Mouse (Mus musculus) fat pad, adult 2 months (tissue): Measurements from ENCODE around the gene Skil.
"Not testable (repeated sequence)": the region's sequence is repeated elsewhere in the genome, so short reads cannot be mapped to it uniquely, and the experiment has no call there.

ENCODE experiments used
- DNase-seq: peaks from one replicate; pipeline ENCODE4 v3.0.0-alpha.2; 2011; ENCODE audit warnings: low read depth, low spot score; ENCODE audit errors: extremely low read depth

Gene Skil

GRCm38 (mm10) chr3:31126848-31127247 is 32.0 kb downstream of the Skil start:
- DNase-seq = no peak

GRCm38 (mm10) chr3:31129766-31130165 is 34.9 kb downstream of the Skil start:
- no peak for DNase-seq

- no peak for DNase-seq
Observed at GRCm38 (mm10) chr3:31133664-31134063, 38.8 kb downstream of the Skil start.

- no peak for DNase-seq
Observed at GRCm38 (mm10) chr3:31134246-31134645, 39.4 kb downstream of the Skil start.

- no peak for DNase-seq
Observed at GRCm38 (mm10) chr3:31134696-31135095, 39.8 kb downstream of the Skil start.

- DNase-seq = not testable (repeated sequence)
Observed at GRCm38 (mm10) chr3:31136591-31136990, 41.7 kb downstream of the Skil start.

GRCm38 (mm10) chr3:31138454-31139424 is 43.9 kb downstream of the Skil start:
- DNase-seq = no peak

GRCm38 (mm10) chr3:31141621-31142020 is 46.8 kb downstream of the Skil start:
- no peak for DNase-seq

- not testable (repeated sequence) for DNase-seq
Observed at GRCm38 (mm10) chr3:31145222-31145621, 50.4 kb downstream of the Skil start.

GRCm38 (mm10) chr3:31145641-31146290 is 50.9 kb downstream of the Skil start:
- peak; percentile 16 for DNase-seq

- no peak for DNase-seq
Observed at GRCm38 (mm10) chr3:31148595-31148994, 53.7 kb downstream of the Skil start.

- no peak for DNase-seq
Observed at GRCm38 (mm10) chr3:31149706-31150105, 54.8 kb downstream of the Skil start, which contains the start of gene Cldn11. Gene Cldn11, plus strand, starts transcription at chr3:31149920.

- no peak for DNase-seq
Observed at GRCm38 (mm10) chr3:31152108-31152507, 57.2 kb downstream of the Skil start.

- no peak for DNase-seq
Observed at GRCm38 (mm10) chr3:31156126-31156525, 61.3 kb downstream of the Skil start.

- no peak for DNase-seq
Observed at GRCm38 (mm10) chr3:31157776-31158175, 62.9 kb downstream of the Skil start.

- no peak for DNase-seq
Observed at GRCm38 (mm10) chr3:31160046-31160445, 65.2 kb downstream of the Skil start.

- no peak for DNase-seq
Observed at GRCm38 (mm10) chr3:31161336-31161735, 66.5 kb downstream of the Skil start.

- no peak for DNase-seq
Observed at GRCm38 (mm10) chr3:31162860-31163259, 68.0 kb downstream of the Skil start.

GRCm38 (mm10) chr3:31165803-31166202 is 70.9 kb downstream of the Skil start:
- DNase-seq = no peak

- no peak for DNase-seq
Observed at GRCm38 (mm10) chr3:31166365-31166871, 71.6 kb downstream of the Skil start.
